Mouse (Mus musculus): Measurements from ENCODE around the gene Tnp2. TPM values are rescaled to one million over a fixed set of nuclear protein-coding genes. Genes with fewer than 3 reads are reported as not detected.

Gene Tnp2
- total and polyA plus RNA-seq, 2 experiments from 2014 or later, result not detected

GRCm38 (mm10) chr16:10784793-10785370 is 3.6 kb downstream of the Tnp2 start:
- Histone ChIP-seq H3K27me3 (ENCODE audit: insufficient read depth, low read length) (no peaks in the 10 kb centered on the region), H3K27ac (peak overlapping the region; percentile 90), H3K36me3 (ENCODE audit: insufficient read depth, low read length) (no peaks in the 10 kb centered on the region), H3K9ac (replicated peaks; ENCODE audit: low read length) (peak overlapping the region; percentile 80), H3K9me3 (ENCODE audit: low read length) (no peaks in the 10 kb centered on the region), H3K4me3 (ENCODE audit: low read length) (peak overlapping the region; percentile 74), H3K4me2 (ENCODE audit: low read depth, low read length) (peak overlapping the region; percentile 99), H3K4me1 (ENCODE audit: insufficient read depth, low read length) (peaks cover 7% of the 10 kb centered on the region)
- WGBS, result under 1% methylated on average over 52 of the region's 55 CpGs
- peak; percentile 93 for DNase-seq (ENCODE audit: low spot score)
- peak; percentile 85 for ATAC-seq
- peak; percentile 75 for TF ChIP-seq CTCF (IDR thresholded peaks at IDR 0.05; ENCODE audit: low read depth)

- no peak; the same call in 1 of the 2 replicates for ATAC-seq
- H3K4me3 ChIP-seq (ENCODE audit: low read length), result peak overlapping the region; percentile 74
- 0 out of 2 replicates have a peak, but pooled peaks have one; percentile 4 for TF ChIP-seq CTCF (IDR thresholded peaks at IDR 0.05; ENCODE audit: low read depth)
- H3K9ac ChIP-seq (replicated peaks; ENCODE audit: low read length), result peak overlapping the region; percentile 80
- 3% methylated on average over 75 of the region's 81 CpGs for WGBS
- no peaks in the 10 kb centered on the region for H3K36me3 ChIP-seq (ENCODE audit: insufficient read depth, low read length)
- no peaks in the 10 kb centered on the region for H3K9me3 ChIP-seq (ENCODE audit: low read length)
- H3K4me1 ChIP-seq (ENCODE audit: insufficient read depth, low read length), result peaks cover 7% of the 10 kb centered on the region
- H3K4me2 ChIP-seq (ENCODE audit: low read depth, low read length), result peak overlapping the region; percentile 99
- H3K27me3 ChIP-seq (ENCODE audit: insufficient read depth, low read length), result no peaks in the 10 kb centered on the region
- peak overlapping the region; percentile 90 for H3K27ac ChIP-seq
- DNase-seq (ENCODE audit: low spot score), result peak; percentile 71
These were observed 4.3 kb downstream of the Tnp2 start for GRCm38 (mm10) chr16:10783883-10784792.

GRCm38 (mm10) chr16:10783451-10783850 is 5.0 kb downstream of the Tnp2 start:
- no peak for TF ChIP-seq CTCF (IDR thresholded peaks at IDR 0.05; ENCODE audit: low read depth)
- ATAC-seq (no peak), DNase-seq (ENCODE audit: low spot score) (no peak)
- peak overlapping the region; percentile 74 for H3K4me3 ChIP-seq (ENCODE audit: low read length)
- 69% methylated on average over 8 of the region's 8 CpGs for WGBS
- no peaks in the 10 kb centered on the region for H3K36me3 ChIP-seq (ENCODE audit: insufficient read depth, low read length)
- no peak overlapping the region for H3K9ac ChIP-seq (replicated peaks; ENCODE audit: low read length)
- no peak overlapping the region for H3K27ac ChIP-seq
- no peaks in the 10 kb centered on the region for H3K9me3 ChIP-seq (ENCODE audit: low read length)
- H3K4me1 ChIP-seq (ENCODE audit: insufficient read depth, low read length), result peaks cover 7% of the 10 kb centered on the region
- H3K27me3 ChIP-seq (ENCODE audit: insufficient read depth, low read length), result no peaks in the 10 kb centered on the region
- peak overlapping the region; percentile 99 for H3K4me2 ChIP-seq (ENCODE audit: low read depth, low read length)

- no peaks in the 10 kb centered on the region for H3K36me3 ChIP-seq (ENCODE audit: insufficient read depth, low read length)
- ATAC-seq (no peak), DNase-seq (ENCODE audit: low spot score) (no peak)
- 48% methylated on average over 1 of the region's 1 CpGs for WGBS
- no peaks in the 10 kb centered on the region for H3K9me3 ChIP-seq (ENCODE audit: low read length)
- TF ChIP-seq CTCF (IDR thresholded peaks at IDR 0.05; ENCODE audit: low read depth), result no peak
- H3K27ac ChIP-seq, result no peak overlapping the region
- H3K27me3 ChIP-seq (ENCODE audit: insufficient read depth, low read length), result no peaks in the 10 kb centered on the region
- no peak overlapping the region for H3K4me3 ChIP-seq (ENCODE audit: low read length)
- H3K4me2 ChIP-seq (ENCODE audit: low read depth, low read length), result peak overlapping the region; percentile 99
- peaks cover 7% of the 10 kb centered on the region for H3K4me1 ChIP-seq (ENCODE audit: insufficient read depth, low read length)
- no peak overlapping the region for H3K9ac ChIP-seq (replicated peaks; ENCODE audit: low read length)
These were observed 5.4 kb downstream of the Tnp2 start for GRCm38 (mm10) chr16:10783152-10783434.

- no peak overlapping the region; the same call in 1 of the 2 replicates for H3K9ac ChIP-seq (replicated peaks; ENCODE audit: low read length)
- no peaks in the 10 kb centered on the region for H3K9me3 ChIP-seq (ENCODE audit: low read length)
- TF ChIP-seq CTCF (IDR thresholded peaks at IDR 0.05; ENCODE audit: low read depth), result no peak
- no peaks in the 10 kb centered on the region for H3K27me3 ChIP-seq (ENCODE audit: insufficient read depth, low read length)
- no peak for ATAC-seq
- H3K4me1 ChIP-seq (ENCODE audit: insufficient read depth, low read length), result peaks cover 7% of the 10 kb centered on the region
- whole genome bisulfite sequencing, result 44% methylated on average over 6 of the region's 6 CpGs
- H3K36me3 ChIP-seq (ENCODE audit: insufficient read depth, low read length), result no peaks in the 10 kb centered on the region
- H3K4me3 ChIP-seq (ENCODE audit: low read length), result no peak overlapping the region
- H3K4me2 ChIP-seq (ENCODE audit: low read depth, low read length), result peak overlapping the region; percentile 99
- H3K27ac ChIP-seq, result no peak overlapping the region
- DNase-seq (ENCODE audit: low spot score), result no peak
These were observed 5.9 kb downstream of the Tnp2 start for GRCm38 (mm10) chr16:10782377-10783151.

- no peak for DNase-seq (ENCODE audit: low spot score)
- H3K9ac ChIP-seq (replicated peaks; ENCODE audit: low read length), result no peak overlapping the region
These were observed 6.5 kb downstream of the Tnp2 start for GRCm38 (mm10) chr16:10781862-10782371.

More at GRCm38 (mm10) chr16:10781862-10782371, 6.5 kb downstream of the Tnp2 start:
- Histone ChIP-seq H3K4me1 (ENCODE audit: insufficient read depth, low read length) (peaks cover 7% of the 10 kb centered on the region), H3K36me3 (ENCODE audit: insufficient read depth, low read length) (no peaks in the 10 kb centered on the region), H3K9me3 (ENCODE audit: low read length) (no peaks in the 10 kb centered on the region), H3K4me3 (ENCODE audit: low read length) (no peak overlapping the region), H3K27ac (no peak overlapping the region), H3K4me2 (ENCODE audit: low read depth, low read length) (no peak overlapping the region), H3K27me3 (ENCODE audit: insufficient read depth, low read length) (no peaks in the 10 kb centered on the region)
- no peak for TF ChIP-seq CTCF (IDR thresholded peaks at IDR 0.05; ENCODE audit: low read depth)
- 52% methylated on average over 9 of the region's 9 CpGs for WGBS
- ATAC-seq, result no peak

All from hindbrain, postnatal 0 days (tissue).